Mouse (Mus musculus) 416B (cell line): ENCODE data around the gene Fcrlb.

ENCODE experiments used
- DNase-seq: peaks from one replicate; pipeline ENCODE4 v3.0.0; 2011; ENCODE audit warnings: low read depth

The Fcrlb gene

GRCm38 (mm10) chr1:170907456-170908191 is 5.1 kb downstream of the Fcrlb start:
- no peak for DNase-seq

GRCm38 (mm10) chr1:170907111-170907455 is 5.7 kb downstream of the Fcrlb start:
- no peak for DNase-seq

- no peak for DNase-seq
Measured at GRCm38 (mm10) chr1:170903485-170903884, 9.3 kb downstream of the Fcrlb start.

- DNase-seq: peak; percentile 91
Measured at GRCm38 (mm10) chr1:170901536-170902238, 11.1 kb downstream of the Fcrlb start.

- DNase-seq: peak; percentile 85
Measured at GRCm38 (mm10) chr1:170900799-170901467, 11.8 kb downstream of the Fcrlb start.

GRCm38 (mm10) chr1:170898413-170899075 is 14.2 kb downstream of the Fcrlb start:
- DNase-seq: no peak

- DNase-seq: peak; percentile 71
Measured at GRCm38 (mm10) chr1:170896651-170897281, 16.0 kb downstream of the Fcrlb start.

GRCm38 (mm10) chr1:170894603-170895602 is 17.8 kb downstream of the Fcrlb start:
- peak; percentile 85 for DNase-seq

- no peak for DNase-seq
Measured at GRCm38 (mm10) chr1:170892279-170892678, 20.5 kb downstream of the Fcrlb start.

- no peak for DNase-seq
Measured at GRCm38 (mm10) chr1:170891646-170892045, 21.1 kb downstream of the Fcrlb start.

- DNase-seq: no peak
Measured at GRCm38 (mm10) chr1:170889310-170889709, 23.4 kb downstream of the Fcrlb start.

GRCm38 (mm10) chr1:170886044-170886458 is 26.7 kb downstream of the Fcrlb start:
- DNase-seq: peak; percentile 54

GRCm38 (mm10) chr1:170884978-170885561 is 27.7 kb downstream of the Fcrlb start, which contains the start of the genes Gm26620 and Dusp12:
Gene Gm26620 (plus strand): TSS chr1:170885065.
Gene Dusp12 (minus strand): TSS chr1:170885540.
- DNase-seq: peak; percentile 92

GRCm38 (mm10) chr1:170884390-170884789 is 28.4 kb downstream of the Fcrlb start:
- DNase-seq: no peak

GRCm38 (mm10) chr1:170882915-170883485 is 29.7 kb downstream of the Fcrlb start:
- no peak for DNase-seq

GRCm38 (mm10) chr1:170876906-170877305 is 35.8 kb downstream of the Fcrlb start:
- DNase-seq: no peak

GRCm38 (mm10) chr1:170875676-170876075 is 37.1 kb downstream of the Fcrlb start:
- DNase-seq: no peak

GRCm38 (mm10) chr1:170871961-170872360 is 40.8 kb downstream of the Fcrlb start:
- DNase-seq: peak; percentile 44

GRCm38 (mm10) chr1:170871402-170871801 is 41.3 kb downstream of the Fcrlb start:
- DNase-seq: no peak

- no peak for DNase-seq
Measured at GRCm38 (mm10) chr1:170868905-170869283, 43.8 kb downstream of the Fcrlb start.
